Mouse (Mus musculus) thymus, postnatal 4 days (tissue): ENCODE measurements around the gene Tshz2.

ENCODE experiments used
- DNase-seq: peaks from one replicate; pipeline ENCODE4 v3.0.0; 2021

The Tshz2 gene

GRCm38 (mm10) chr2:169633491-169634289, 877 bp downstream of the Tshz2 start:
- peak; percentile 60 for DNase-seq

GRCm38 (mm10) chr2:169634619-169635382, 2.0 kb downstream of the Tshz2 start:
- DNase-seq, result no peak

GRCm38 (mm10) chr2:169635428-169635827, 2.6 kb downstream of the Tshz2 start:
- DNase-seq, result no peak

GRCm38 (mm10) chr2:169636414-169636813, 3.6 kb downstream of the Tshz2 start:
- DNase-seq, result no peak

- DNase-seq, result no peak
Observed at GRCm38 (mm10) chr2:169641547-169641946, 8.7 kb downstream of the Tshz2 start.

GRCm38 (mm10) chr2:169642420-169642819, 9.6 kb downstream of the Tshz2 start:
- DNase-seq, result no peak

GRCm38 (mm10) chr2:169647091-169647490, 14.3 kb downstream of the Tshz2 start:
- no peak for DNase-seq

- no peak for DNase-seq
Observed at GRCm38 (mm10) chr2:169649262-169649885, 16.6 kb downstream of the Tshz2 start.

- no peak for DNase-seq
Observed at GRCm38 (mm10) chr2:169653282-169653681, 20.5 kb downstream of the Tshz2 start.

- no peak for DNase-seq
Observed at GRCm38 (mm10) chr2:169663792-169664191, 31.0 kb downstream of the Tshz2 start.

GRCm38 (mm10) chr2:169671264-169671663, 38.5 kb downstream of the Tshz2 start:
- no peak for DNase-seq

GRCm38 (mm10) chr2:169673786-169674185, 41.0 kb downstream of the Tshz2 start:
- DNase-seq, result peak; percentile 32

- DNase-seq, result peak; percentile 8
Observed at GRCm38 (mm10) chr2:169674209-169674608, 41.4 kb downstream of the Tshz2 start.

GRCm38 (mm10) chr2:169679264-169679663, 46.5 kb downstream of the Tshz2 start:
- peak; percentile 48 for DNase-seq

GRCm38 (mm10) chr2:169679951-169680350, 47.1 kb downstream of the Tshz2 start:
- DNase-seq, result peak; percentile 41

GRCm38 (mm10) chr2:169685260-169685659, 52.4 kb downstream of the Tshz2 start:
- DNase-seq, result no peak

- DNase-seq, result no peak
Observed at GRCm38 (mm10) chr2:169685747-169686146, 52.9 kb downstream of the Tshz2 start.

GRCm38 (mm10) chr2:169686697-169687430, 54.1 kb downstream of the Tshz2 start:
- no peak for DNase-seq

GRCm38 (mm10) chr2:169690054-169690453, 57.2 kb downstream of the Tshz2 start:
- DNase-seq, result peak; percentile 47

- DNase-seq, result no peak
Observed at GRCm38 (mm10) chr2:169694494-169694893, 61.7 kb downstream of the Tshz2 start.

- DNase-seq, result peak; percentile 58
Observed at GRCm38 (mm10) chr2:169695025-169695424, 62.2 kb downstream of the Tshz2 start.

GRCm38 (mm10) chr2:169699141-169699540, 66.3 kb downstream of the Tshz2 start:
- DNase-seq, result no peak
